Mouse (Mus musculus): Measurements from ENCODE around the gene Adamts6. TPM values are rescaled to one million over a fixed set of nuclear protein-coding genes. Genes with fewer than 3 reads are reported as not detected.

Gene Adamts6
- total RNA-seq, 2 experiments from 2014 or later = 3.9 to 4.6 TPM

GRCm38 (mm10) chr13:104476285-104476956 is 188.8 kb downstream of the Adamts6 start:
- intact Hi-C loops (cut with DNase I) = no loop called here
- Histone ChIP-seq H3K27ac (no peak overlapping the region), H3K4me3 (no peak overlapping the region)
- no peak for DNase-seq (ENCODE audit: extremely low spot score in 1 of 2, low spot score in 2 of 2)
- no peak for TF ChIP-seq CTCF (IDR thresholded peaks at IDR 0.05)

- Histone ChIP-seq H3K27ac (no peak overlapping the region), H3K4me3 (no peak overlapping the region)
- TF ChIP-seq CTCF (IDR thresholded peaks at IDR 0.05) = no peak
- intact Hi-C loops (cut with DNase I) = no loop called here
- DNase-seq (ENCODE audit: extremely low spot score in 1 of 2, low spot score in 2 of 2) = no peak
These were observed 194.9 kb downstream of the Adamts6 start for GRCm38 (mm10) chr13:104482426-104483089.

GRCm38 (mm10) chr13:104483111-104483722 is 195.6 kb downstream of the Adamts6 start:
- no peak for TF ChIP-seq CTCF (IDR thresholded peaks at IDR 0.05)
- intact Hi-C loops (cut with DNase I) = no loop called here
- H3K4me3 ChIP-seq = no peak overlapping the region
- H3K27ac ChIP-seq = no peak overlapping the region
- no peak for DNase-seq (ENCODE audit: extremely low spot score in 1 of 2, low spot score in 2 of 2)

- no peak for TF ChIP-seq CTCF (IDR thresholded peaks at IDR 0.05)
- Histone ChIP-seq H3K27ac (no peak overlapping the region), H3K4me3 (no peak overlapping the region)
- intact Hi-C loops (cut with DNase I) = no loop called here
- DNase-seq (ENCODE audit: extremely low spot score in 1 of 2, low spot score in 2 of 2) = no peak
These were observed 203.6 kb downstream of the Adamts6 start for GRCm38 (mm10) chr13:104491046-104491811.

GRCm38 (mm10) chr13:104493466-104493993 is 205.9 kb downstream of the Adamts6 start:
- intact Hi-C loops (cut with DNase I) = no loop called here
- Histone ChIP-seq H3K27ac (no peak overlapping the region), H3K4me3 (no peak overlapping the region)
- DNase-seq (ENCODE audit: extremely low spot score in 1 of 2, low spot score in 2 of 2) = no peak
- no peak for TF ChIP-seq CTCF (IDR thresholded peaks at IDR 0.05)

GRCm38 (mm10) chr13:104494200-104494873 is 206.7 kb downstream of the Adamts6 start:
- no peak for DNase-seq (ENCODE audit: extremely low spot score in 1 of 2, low spot score in 2 of 2)
- Histone ChIP-seq H3K4me3 (no peak overlapping the region), H3K27ac (no peak overlapping the region)
- TF ChIP-seq CTCF (IDR thresholded peaks at IDR 0.05) = no peak
- intact Hi-C loops (cut with DNase I) = no loop called here

GRCm38 (mm10) chr13:104497592-104497991 is 210.0 kb downstream of the Adamts6 start:
- intact Hi-C loops (cut with DNase I) = no loop called here
- H3K27ac ChIP-seq = no peak overlapping the region
- DNase-seq (ENCODE audit: extremely low spot score in 1 of 2, low spot score in 2 of 2) = no peak
- no peak overlapping the region for H3K4me3 ChIP-seq
- no peak for TF ChIP-seq CTCF (IDR thresholded peaks at IDR 0.05)

- no peak for TF ChIP-seq CTCF (IDR thresholded peaks at IDR 0.05)
- intact Hi-C loops (cut with DNase I) = no loop called here
- Histone ChIP-seq H3K27ac (no peak overlapping the region), H3K4me3 (no peak overlapping the region)
- no peak for DNase-seq (ENCODE audit: extremely low spot score in 1 of 2, low spot score in 2 of 2)
These were observed 211.0 kb downstream of the Adamts6 start for GRCm38 (mm10) chr13:104498669-104499068.

GRCm38 (mm10) chr13:104499116-104500040 is 211.7 kb downstream of the Adamts6 start:
- intact Hi-C loops (cut with DNase I) = no loop called here
- DNase-seq (ENCODE audit: extremely low spot score in 1 of 2, low spot score in 2 of 2) = no peak
- H3K27ac ChIP-seq = no peak overlapping the region
- TF ChIP-seq CTCF (IDR thresholded peaks at IDR 0.05) = no peak
- no peak overlapping the region for H3K4me3 ChIP-seq

- intact Hi-C loops (cut with DNase I) = no loop called here
- no peak overlapping the region for H3K4me3 ChIP-seq
- TF ChIP-seq CTCF (IDR thresholded peaks at IDR 0.05) = no peak
- no peak for DNase-seq (ENCODE audit: extremely low spot score in 1 of 2, low spot score in 2 of 2)
- H3K27ac ChIP-seq = no peak overlapping the region
These were observed 214.8 kb downstream of the Adamts6 start for GRCm38 (mm10) chr13:104502406-104502805.

Measured in left cerebral cortex, adult 2 months (tissue).